Mouse (Mus musculus) bone marrow macrophage, adult 2 months (primary cell): ENCODE results near the gene Ube2b.

ENCODE experiments used
- CTCF ChIP-seq: IDR thresholded peaks from 2 replicates; pipeline ENCODE4 v1.5.1; 2012; ENCODE audit warnings: low read depth, mild to moderate bottlenecking, low read length, moderate library complexity
- POLR2A ChIP-seq: IDR thresholded peaks from 2 replicates; pipeline ENCODE4 v1.6.1; 2012; ENCODE audit warnings: mild to moderate bottlenecking, low read depth, low read length, borderline replicate concordance

DNA sequence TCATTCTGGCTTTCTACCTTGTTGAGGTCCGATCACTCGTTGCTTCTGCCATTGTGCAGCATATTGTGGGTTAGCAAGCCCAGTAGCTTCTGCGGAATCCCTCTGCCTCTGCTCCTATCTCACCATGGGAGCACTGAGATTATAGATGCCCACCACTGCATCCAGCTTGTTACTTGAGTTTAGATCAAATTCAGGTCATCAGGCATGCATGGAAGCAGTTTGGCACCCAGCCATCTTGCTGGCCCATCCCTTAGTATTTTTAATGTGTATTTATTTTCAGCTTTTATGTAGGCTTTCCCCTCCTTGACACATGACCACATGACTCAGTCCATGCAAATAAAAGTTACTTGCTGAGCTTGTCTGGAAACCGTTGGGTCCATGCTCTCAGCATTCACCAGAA, 42.8 kb downstream of the Ube2b start:
- no peak for TF ChIP-seq POLR2A
- TF ChIP-seq CTCF, result no peak
